Mouse (Mus musculus) embryo, embryonic 10.5 days (tissue): ENCODE results near the gene Ccl22.
A peak's percentile ranks its signal among the peaks of the same experiment; 100 is the strongest.

Experiments used
- DNase-seq: peaks from one replicate; pipeline ENCODE4 v3.0.0-alpha.2; 2015; ENCODE audit warnings: low spot score

Ccl22 gene

GRCm38 (mm10) chr8:94778895-94779533, 33.6 kb downstream of the Ccl22 start:
- DNase-seq = no peak

- no peak for DNase-seq
These were observed 34.3 kb downstream of the Ccl22 start for GRCm38 (mm10) chr8:94779534-94780294.

- DNase-seq = no peak
These were observed 35.2 kb downstream of the Ccl22 start for GRCm38 (mm10) chr8:94780491-94781154.

- no peak for DNase-seq
These were observed 35.9 kb downstream of the Ccl22 start for GRCm38 (mm10) chr8:94781155-94781837.

- no peak for DNase-seq
These were observed 36.4 kb downstream of the Ccl22 start for GRCm38 (mm10) chr8:94781838-94782235.

GRCm38 (mm10) chr8:94783890-94784289, 38.5 kb downstream of the Ccl22 start:
- DNase-seq = no peak

- DNase-seq = no peak
These were observed 40.0 kb downstream of the Ccl22 start for GRCm38 (mm10) chr8:94785247-94785985.

GRCm38 (mm10) chr8:94785995-94786595, 40.7 kb downstream of the Ccl22 start:
- DNase-seq = no peak

- DNase-seq = no peak
These were observed 42.4 kb downstream of the Ccl22 start for GRCm38 (mm10) chr8:94787524-94788501.

GRCm38 (mm10) chr8:94789256-94789955, 44.0 kb downstream of the Ccl22 start:
- no peak for DNase-seq

- no peak for DNase-seq
These were observed 49.0 kb downstream of the Ccl22 start for GRCm38 (mm10) chr8:94794368-94794767.

GRCm38 (mm10) chr8:94794782-94795181, 49.4 kb downstream of the Ccl22 start:
- no peak for DNase-seq

GRCm38 (mm10) chr8:94800278-94800968, 55.0 kb downstream of the Ccl22 start:
- DNase-seq = peak; percentile 66
